Mouse (Mus musculus): ENCODE measurements at regions not wholly inside any gene's neighbourhood (a gene's known extent, or its start where the extent isn't known, plus 50 kb on each side); places are given as distances from the start of the nearest gene placed in this dataset.

DNA sequence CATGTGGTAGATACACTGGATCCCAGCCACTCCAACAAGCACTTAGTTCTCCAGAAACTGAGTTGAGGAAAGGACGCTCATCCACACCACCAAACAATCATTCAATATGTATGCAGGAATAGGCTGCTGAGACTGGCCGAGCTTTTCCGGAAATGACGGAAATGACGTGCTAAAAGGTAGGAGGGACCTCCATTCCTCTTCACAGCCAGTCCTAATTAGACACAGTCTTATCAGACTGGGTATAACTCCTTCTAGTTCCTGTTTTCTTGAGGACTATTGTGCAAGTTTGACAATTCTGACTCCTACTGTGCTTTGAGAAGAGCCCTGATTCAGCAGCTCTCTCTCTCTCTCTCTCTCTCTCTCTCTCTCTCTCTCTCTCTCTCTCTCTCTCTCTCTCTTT lies 477.9 kb upstream of the Gm26657 start:
- DNase-seq = no peak

DNA sequence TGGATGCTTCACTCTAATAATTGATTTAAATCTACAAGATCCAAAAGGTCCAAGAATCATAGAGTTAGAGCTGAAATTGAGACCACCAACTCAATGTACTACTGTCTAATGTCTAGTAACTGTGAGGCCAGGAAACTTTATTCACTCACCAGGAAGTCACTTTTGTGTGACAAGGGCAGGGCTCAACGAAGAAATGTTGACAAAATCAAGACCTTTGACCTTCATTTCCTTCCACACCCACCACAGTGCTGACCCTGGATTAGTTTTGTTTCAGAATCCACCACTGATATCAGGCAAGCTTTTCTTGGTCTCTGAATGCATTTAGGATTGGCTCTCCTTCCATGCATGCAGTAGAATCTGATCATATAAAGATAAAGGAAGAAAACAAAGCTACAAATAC lies 487.5 kb upstream of the Gm26657 start:
- DNase-seq = no peak

DNA sequence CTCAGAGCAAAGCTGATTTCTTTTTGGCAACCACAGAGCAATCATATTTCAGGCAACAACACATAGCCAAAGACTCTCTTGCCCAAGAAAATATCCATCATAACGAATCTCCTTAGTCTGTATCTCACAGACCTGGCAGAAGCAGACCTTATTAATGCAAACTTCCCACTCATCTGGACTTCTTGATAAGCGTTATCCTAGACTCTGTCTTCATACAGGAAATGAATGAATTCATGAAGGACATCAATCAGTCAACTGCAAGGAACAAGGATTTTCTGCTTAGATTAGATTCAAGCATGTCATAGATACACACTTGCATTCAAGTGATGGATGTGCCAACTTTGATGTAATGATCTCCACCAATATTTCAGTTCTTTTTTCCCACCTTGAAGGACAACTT lies 488.1 kb upstream of the Gm26657 start:
- no peak for DNase-seq

DNA sequence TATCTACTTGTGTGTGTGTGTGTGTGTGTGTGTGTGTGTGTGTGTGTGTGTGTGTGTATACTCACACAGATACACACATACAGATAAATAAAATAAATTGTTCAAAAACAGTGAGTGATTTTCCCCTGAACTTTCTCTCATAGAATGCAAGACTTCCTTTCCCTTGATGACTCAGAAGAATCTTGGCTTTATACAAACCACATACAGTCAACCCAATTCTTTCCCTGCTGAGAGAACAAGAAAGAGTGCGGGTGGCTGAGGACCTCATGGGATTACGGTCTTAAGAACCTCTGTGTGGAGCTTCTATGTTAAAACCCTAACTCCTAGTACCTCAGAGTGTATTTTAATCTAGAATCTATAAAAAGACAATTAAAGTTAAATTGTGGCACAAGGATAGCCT lies 489.3 kb upstream of the Gm26657 start:
- DNase-seq = no peak

DNA sequence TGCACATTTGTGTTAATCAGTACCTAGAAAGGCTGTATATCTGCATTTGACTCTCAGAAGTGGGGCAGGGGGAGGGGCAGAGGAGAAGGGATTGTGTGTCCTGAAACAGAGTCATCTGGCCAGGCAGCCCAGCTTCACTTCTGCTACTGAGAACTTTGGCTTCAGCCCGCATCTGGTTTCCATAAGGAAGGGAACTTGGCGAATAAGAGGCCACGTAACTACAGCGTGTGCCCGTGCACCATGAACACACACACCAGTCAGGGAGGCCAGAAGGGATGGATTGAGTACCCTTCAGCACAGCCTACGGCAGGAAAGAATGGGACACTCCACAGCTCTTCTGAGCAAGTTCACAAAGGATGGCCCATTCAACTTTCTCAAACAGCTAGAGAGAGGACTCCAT lies 496.0 kb upstream of the Gm26657 start:
- DNase-seq = no peak

DNA sequence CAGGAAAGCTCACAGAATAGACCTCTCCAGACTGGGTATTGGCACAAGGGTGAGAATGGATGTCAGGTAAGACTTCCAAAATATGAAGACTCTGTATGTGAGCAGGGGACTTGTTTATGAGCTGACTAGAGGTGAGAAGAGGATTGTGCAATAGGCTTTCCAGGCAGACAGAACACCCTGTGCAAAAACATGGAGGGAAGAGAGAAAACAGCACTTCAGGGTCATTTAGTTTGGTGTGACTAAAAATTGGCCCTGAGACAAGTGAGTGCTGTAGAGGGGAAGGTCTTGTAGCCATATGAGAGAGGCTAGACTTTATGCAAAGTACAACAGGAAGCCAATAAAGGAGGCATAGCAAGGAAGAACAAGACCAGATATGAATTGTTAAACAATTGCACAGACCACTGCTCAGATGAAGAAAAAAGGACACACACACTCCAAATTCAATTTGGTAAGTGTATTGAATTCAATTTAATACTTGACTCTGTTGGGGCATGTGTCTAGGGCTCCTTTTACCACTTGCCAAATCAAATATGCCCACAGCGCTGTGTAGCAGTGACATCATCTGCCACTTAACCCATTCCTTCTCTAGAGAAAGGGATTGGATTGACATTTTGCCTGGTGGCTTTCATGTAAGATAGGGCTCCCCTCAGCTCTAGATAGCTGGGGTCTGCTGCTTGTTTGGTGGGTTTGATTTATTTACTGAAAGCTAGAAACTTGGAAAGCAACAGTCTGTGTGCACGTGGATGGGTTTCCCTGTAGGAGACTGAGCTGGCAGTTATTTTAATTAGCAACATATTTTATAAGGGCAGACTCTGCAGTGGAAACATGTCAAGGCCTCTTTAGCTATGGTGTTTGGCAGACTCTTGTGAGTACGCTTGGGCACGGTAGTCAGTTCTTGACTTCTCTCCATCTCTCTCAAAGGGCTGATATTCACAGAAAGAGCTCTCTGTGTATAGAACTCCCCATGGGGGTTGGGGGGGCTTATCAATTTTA lies 501.1 kb upstream of the Gm26657 start:
- DNase-seq = no peak

DNA sequence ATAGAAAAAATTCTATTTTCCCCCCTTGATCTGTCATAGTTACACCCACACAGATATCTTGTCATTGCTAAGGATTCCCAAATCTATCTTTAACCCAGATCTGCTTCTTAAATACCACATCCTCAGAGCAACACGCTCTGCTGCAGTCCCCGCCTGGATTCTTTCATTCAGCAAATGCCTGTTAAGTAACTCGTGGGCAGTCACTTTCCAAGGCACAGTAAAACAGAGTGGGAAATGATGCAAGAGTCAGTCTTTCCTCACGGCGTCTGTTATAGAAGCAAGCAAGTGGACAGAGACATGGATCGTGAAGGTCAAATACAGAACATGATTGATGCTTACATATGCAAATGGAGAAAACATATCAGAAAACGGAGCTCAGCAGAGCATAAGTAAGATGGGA lies 508.5 kb upstream of the Gm26657 start:
- no peak for DNase-seq

DNA sequence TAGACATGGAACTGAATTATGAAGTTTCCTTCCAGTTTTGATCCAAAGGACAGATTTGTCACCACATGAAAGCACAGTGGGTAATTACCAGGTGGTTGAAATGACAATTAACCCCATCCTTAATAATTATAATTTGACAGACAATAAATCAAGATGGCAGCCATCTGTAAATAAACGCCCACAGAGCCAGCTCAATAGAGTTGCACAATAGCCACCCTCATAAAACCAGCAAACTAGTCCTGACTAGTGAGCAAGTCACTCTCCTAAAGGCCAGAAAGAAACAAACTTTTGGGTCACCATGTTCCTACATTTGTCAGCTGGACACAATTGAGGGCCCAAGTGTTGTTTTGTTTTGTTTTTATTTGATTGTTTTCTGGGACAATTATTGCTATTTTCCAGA lies 509.4 kb upstream of the Gm26657 start:
- no peak for DNase-seq

DNA sequence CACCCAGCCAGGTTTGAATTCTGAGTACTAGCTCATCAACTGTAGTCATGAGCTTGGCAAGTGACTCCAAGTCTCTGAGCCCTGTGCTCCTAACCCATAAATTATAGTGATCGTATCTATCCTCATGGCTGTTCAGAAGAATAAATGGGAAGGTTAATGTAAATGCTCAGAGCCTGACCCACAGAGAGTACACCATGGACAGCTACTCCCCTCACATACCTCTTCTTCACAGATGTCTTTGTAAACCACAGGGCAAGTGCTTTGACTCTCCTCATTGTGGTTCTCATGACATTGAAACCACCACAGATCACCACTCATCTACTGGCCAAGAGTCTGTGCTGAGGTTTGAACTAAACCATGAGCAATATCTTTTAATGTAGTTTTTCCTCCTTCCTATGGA lies 513.4 kb upstream of the Gm26657 start:
- no peak for DNase-seq

DNA sequence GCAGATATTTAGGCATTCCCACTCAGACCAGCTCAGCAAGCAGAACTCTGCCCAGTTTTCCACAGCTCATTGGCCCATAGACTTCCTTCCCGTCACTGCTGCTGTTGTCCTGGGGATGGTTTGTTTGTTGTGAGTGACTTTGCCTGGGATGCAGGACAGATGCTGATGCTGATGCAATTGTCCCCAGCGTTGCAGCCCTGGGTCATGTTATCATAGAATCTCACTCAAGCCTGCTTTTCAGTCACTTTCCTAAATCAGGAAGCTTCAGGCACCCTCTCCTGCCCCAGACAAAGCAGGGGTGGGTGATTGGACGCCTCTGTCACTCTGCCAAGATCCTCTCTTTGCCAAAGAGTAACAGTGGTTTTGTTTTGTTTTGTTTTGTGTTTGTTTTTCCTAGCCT lies 515.3 kb upstream of the Gm26657 start:
- DNase-seq = peak in 1 of 2 experiments; percentile 10

DNA sequence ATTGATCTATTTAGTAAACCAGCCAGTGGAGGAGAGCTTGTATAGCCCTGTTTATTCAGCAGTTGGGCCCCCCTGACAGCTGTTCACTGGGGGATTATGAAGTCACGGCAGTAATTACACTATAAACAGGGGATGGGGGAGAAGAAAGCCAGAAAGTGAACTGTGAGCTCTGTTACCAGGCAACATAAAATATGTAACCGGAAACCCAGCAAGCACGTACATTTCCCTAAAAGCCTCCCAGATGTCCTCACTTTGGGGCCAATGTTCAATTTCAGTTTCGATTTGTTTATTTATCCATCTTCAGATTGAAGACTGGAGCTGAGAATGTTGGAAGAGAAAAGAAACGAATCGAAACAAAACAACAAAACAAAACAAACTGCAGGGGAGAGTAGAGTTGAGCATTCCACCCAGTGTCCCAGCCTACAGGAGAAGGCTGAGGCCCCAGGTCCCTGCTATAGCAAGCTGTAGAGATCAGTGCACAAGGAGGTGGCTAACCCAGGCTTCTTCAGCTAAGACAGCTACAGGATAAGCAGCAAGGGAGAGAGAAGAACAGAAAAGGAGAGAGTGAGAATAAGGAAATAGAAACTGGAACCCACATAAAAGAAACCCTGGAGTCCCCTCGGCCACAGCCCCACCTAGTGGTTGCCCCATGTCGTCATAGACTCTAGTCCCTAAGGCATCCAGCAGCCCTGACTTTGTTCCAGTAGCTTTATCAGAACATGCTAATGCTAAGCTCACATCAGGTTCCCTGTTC lies 517.7 kb upstream of the Gm26657 start:
- peak; percentile 50 to 60 for DNase-seq

DNA sequence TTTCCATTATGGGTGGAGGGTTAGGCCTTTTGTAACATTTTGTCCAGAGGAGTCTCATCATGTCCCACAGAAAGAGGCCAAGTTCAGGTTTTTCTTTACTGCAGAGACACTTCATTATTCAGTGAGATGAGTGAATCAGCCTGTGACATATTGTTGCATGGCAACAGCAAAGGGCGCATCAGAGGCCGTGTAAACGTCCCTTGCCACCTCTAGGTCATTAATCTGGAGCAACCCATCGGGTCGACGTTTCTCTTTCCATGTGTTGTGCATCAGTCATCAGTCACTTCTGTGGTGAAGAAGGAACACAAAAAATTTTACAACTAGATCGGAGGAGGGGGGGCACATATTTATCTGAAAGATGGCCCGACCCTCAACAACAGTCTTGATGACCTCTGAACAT lies 519.3 kb upstream of the Gm26657 start:
- DNase-seq = no peak

DNA sequence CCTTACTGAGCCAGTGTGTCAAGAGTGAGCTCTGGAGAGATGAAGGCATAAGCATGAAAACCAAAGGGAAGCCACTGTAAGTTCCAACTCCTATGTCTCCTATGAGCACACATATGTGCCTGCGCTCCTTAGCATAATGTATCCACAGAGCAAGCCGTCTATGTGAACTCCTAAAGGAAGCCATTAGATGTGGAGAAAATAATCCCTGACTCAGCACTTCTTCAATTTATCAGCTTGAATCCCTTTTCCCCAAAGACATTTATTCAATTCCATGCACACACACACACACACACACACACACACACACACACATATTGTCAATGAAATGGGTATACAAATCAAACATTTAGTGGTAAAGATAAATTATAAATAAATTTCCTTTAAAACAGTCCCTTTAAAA lies 530.4 kb upstream of the Gm26657 start:
- no peak for DNase-seq

DNA sequence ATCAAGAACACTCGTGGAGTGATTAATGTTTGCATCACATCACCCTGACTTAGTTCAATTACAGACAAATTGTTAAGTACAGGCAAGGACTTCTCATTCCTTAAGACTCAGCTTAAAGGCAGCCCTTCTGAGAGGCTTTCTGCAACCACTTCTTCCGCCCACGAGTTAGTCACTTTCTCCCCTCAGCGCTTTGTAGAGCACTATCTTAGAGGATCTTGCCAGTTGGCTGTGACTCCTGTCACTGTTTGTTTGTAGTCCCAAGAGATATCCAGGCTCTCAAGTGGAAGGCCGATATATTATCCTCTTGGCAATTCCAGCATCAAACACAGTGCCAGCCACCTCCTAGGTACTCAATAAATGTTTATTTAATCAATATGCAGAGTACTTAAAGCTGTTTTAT lies 532.1 kb upstream of the Gm26657 start:
- DNase-seq = no peak

DNA sequence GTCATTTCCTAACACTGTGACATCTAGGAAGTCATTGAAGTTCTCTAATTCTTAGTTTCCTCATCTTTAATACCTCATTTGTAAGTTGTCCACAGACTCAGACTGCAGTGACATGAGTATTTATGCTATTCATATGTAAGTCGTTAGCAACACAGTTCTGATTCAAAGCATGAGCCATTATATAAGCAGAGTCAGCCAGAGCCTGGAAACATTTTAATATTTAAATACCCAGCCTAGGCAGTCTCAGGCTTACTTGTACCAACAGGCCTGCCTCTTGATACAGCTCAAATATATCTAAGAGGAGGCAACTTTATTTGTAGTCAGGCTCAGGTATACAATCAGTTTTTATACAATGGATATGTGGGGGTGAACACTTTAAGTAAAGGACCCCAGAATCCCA lies 534.8 kb upstream of the Gm26657 start:
- DNase-seq = no peak

DNA sequence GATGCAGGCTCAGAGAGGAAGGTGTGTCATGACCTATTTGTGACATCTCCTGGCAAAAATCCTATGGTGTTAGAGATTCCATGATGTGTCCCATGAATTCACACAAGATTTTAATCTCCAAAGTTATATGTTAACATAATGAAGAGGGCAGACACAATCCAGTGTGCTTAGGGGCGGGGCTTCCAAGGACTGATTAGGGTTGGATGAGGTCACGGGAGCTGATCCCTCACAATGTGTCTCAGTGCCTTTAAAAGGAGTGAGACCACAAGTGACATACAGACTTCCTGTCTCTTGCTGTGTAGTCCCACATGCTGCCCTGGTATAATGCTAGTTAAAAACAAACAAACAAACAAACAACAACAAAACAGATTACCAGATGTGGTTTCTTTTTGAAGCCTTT lies 546.5 kb upstream of the Gm26657 start:
- DNase-seq = no peak

DNA sequence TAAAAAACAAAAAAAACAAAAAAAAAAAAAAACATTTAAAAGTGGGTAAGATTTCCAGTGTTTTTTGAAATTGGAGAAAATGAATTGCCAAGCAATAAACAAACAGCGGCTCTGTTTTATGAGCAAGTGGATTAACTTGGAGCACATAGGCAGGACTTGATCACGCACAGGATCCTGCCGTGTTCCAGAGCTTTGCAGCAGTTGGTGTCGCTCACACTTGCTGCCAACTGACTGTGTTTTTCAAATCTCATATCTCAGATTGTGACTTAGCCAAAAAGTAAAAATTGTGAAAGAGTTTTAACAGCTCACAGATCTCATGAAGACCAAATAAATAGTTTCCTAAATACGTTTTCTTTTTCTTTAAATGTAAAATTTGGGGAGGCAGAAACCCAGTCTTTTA lies 547.4 kb upstream of the Gm26657 start:
- DNase-seq = no peak

DNA sequence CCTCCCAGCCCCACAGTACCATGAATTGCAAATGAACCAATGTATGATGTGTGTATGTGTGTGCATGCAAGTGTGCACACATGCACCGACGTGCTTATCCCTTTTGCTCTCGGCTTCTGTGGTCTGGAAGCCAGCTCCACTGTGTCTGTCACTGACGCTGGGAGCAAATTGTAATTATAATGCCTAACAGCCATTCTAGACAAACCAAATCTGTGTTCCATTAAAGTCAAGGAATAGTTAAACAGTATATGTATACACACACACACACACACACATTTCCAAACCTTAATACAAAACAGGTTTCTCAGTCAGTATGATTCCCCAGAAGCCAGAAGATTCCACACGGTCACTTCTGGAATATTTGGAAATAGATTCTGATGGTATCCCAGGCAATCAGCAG lies 560.3 kb upstream of the Gm26657 start:
- no peak for DNase-seq

DNA sequence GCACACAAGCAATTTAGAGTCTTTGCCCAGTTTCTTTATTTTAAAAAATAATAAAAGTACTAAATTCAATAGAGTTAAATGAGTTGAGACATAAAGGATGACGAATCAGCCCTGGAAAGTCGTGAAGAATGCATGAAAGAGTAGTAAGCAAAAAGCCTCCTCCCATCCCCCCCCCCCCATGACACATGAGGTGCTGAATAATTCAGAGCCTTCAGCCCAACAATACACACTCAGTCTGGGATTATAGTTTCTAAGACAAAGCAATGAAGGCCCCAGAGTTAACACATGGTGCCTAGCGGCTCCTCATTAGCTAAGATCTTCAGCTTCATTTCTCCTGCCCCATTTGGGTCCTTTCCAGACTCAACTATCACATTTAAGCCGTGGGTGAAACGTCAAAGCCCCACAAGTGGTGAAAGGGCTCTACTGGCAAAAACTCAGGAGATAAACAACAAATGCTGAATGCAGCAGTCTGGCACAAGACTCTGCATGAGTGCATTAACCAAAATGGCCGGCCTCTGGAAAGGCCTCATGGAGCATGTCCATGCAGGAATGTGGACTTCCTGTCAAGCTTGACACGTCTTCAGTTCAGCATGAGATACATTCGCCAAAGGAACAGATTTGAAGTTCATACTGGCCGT lies 560.9 kb upstream of the Gm26657 start:
- DNase-seq = no peak

DNA sequence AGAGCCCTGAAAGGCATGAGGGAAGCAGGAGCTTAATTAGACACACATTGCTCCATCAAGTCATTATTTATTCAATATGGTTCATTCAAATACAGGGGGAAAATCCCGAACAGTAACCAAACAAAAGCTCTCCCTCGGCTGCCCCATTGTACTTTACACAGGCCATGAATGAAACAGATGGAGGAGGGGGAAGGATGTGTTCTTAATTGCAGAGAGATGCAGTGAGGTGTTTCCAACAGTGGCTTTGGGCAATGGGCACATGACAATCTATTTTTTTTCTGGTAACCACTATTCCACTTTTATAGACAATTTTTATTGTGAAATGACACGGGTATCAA lies 578.6 kb upstream of the Gm26657 start:
- DNase-seq = no peak

DNA sequence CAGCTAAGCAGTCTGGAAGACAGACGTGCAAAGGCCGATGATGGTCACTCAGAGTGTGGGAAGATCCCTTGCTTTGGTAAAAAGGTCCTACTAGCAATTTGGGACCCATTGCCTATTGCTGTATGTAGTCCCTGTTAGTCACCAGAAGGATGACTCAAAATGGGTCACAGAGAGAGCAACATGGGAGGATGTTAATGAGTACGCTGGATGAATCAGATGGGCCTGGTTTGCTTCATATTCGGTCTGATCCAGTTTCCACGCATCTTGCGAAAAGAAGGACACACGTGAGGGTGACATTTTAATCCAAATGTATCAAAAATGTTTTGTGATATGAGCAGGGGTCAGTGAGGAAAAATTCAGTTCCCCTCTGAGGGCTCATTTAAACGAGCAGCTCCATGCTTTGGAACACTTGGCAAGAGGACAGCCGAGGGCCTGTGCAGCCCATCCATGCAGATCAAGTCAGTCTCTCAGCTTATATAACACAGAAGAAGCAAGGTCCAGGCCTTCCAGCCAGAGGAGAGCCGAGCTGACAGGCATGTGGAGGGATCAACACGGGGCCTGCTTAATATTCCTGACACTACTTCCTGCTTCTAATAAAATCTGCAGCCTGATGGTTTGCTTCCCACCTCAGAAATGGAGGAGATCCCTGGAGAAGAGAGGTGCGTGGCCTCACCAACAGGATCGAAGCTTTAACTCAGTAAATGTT lies 579.2 kb upstream of the Gm26657 start:
- DNase-seq = peak; percentile 22 to 30

DNA sequence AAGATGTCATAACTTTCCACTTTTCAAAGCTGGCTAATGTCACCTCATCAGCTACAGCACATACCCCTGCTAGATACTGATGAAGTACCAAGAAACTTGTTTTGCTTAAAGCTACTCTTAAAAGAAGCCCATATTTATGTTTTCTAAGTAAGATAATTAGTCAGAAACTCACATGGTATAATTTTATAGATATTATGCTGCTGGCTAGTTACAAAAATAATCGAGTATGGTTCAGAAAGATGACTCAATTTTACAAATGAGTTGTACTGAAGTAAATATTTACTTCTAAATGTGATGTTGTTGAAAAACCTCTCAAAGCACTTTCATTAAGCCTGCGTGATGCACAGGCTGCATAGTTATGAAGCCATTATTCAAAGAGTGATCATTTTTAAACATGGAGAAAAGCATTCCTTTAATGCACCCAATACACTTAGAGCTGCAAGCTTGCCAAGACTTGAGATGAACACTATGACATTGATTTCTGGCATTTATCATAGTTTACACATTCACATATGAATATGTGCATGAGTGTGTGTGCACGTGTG lies 582.3 kb upstream of the Gm26657 start:
- DNase-seq = no peak

DNA sequence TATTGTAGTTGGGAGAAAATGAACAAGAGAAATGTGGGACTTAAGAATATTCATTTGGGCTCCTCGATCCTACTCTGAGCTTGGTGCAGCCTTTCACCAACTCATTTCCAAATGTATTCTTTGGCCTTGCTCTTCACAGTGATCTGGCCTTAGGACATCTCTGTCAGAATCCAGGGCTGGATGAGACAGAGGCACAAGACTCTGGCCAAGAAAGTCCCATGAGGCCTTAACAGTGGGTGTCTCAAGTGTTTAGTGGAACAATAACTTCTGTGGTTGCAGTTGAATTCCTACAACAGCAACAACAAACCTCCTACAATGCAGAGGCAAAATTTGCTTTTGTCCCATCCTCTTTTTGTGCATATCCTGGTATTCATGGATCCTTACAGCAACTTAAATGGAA lies 589.2 kb upstream of the Gm26657 start:
- DNase-seq = no peak

Data from cerebellum, postnatal 10 days (tissue).